Mouse (Mus musculus): ENCODE measurements around the gene Dnajb5. TPM values are rescaled to one million over a fixed set of nuclear protein-coding genes. Genes with fewer than 3 reads are reported as not detected.
A peak's percentile ranks its signal among the peaks of the same experiment; 100 is the strongest.

Dnajb5 gene
- polyA plus RNA-seq, 1 experiment: 27.2 TPM

GRCm38 (mm10) chr4:42920726-42921125 is 28.9 kb upstream of the Dnajb5 start:
- Histone ChIP-seq H3K27me3 (ENCODE audit: control insufficient read depth, insufficient read depth, low read length, poor library complexity, severe bottlenecking) (peaks cover 11% of the 10 kb centered on the region), H3K4me3 (ENCODE audit: low read depth, low read length) (no peak overlapping the region), H3K9me3 (replicated peaks; ENCODE audit: control insufficient read depth, insufficient read depth, low read length, poor library complexity, severe bottlenecking) (no peaks in the 10 kb centered on the region), H3K27ac (ENCODE audit: insufficient read depth, low read length) (no peak overlapping the region), H3K9ac (ENCODE audit: low read depth, poor library complexity, severe bottlenecking) (no peak overlapping the region), H3K36me3 (ENCODE audit: control insufficient read depth, insufficient read depth, low read length, poor library complexity, severe bottlenecking) (no peaks in the 10 kb centered on the region), H3K4me1 (ENCODE audit: control insufficient read depth, insufficient read depth, low read length) (no peaks in the 10 kb centered on the region)
- no peak for TF ChIP-seq EP300 (IDR thresholded peaks at IDR 0.05; ENCODE audit: insufficient read depth, low read depth, low read length)
- TF ChIP-seq CTCF (IDR thresholded peaks at IDR 0.05; ENCODE audit: low read depth, low read length): no peak
- no peak for TF ChIP-seq POLR2A (IDR thresholded peaks at IDR 0.05; ENCODE audit: insufficient read depth, low read length)

GRCm38 (mm10) chr4:42921536-42921935 is 28.1 kb upstream of the Dnajb5 start:
- H3K27me3 ChIP-seq (ENCODE audit: control insufficient read depth, insufficient read depth, low read length, poor library complexity, severe bottlenecking): peaks cover 11% of the 10 kb centered on the region

GRCm38 (mm10) chr4:42922056-42922455 is 27.6 kb upstream of the Dnajb5 start:
- no peaks in the 10 kb centered on the region for H3K9me3 ChIP-seq (replicated peaks; ENCODE audit: control insufficient read depth, insufficient read depth, low read length, poor library complexity, severe bottlenecking)
- H3K27me3 ChIP-seq (ENCODE audit: control insufficient read depth, insufficient read depth, low read length, poor library complexity, severe bottlenecking): peaks cover 9% of the 10 kb centered on the region
- H3K9ac ChIP-seq (ENCODE audit: low read depth, poor library complexity, severe bottlenecking): no peak overlapping the region
- TF ChIP-seq POLR2A (IDR thresholded peaks at IDR 0.05; ENCODE audit: insufficient read depth, low read length): no peak
- no peak for TF ChIP-seq EP300 (IDR thresholded peaks at IDR 0.05; ENCODE audit: insufficient read depth, low read depth, low read length)
- TF ChIP-seq CTCF (IDR thresholded peaks at IDR 0.05; ENCODE audit: low read depth, low read length): no peak
- H3K36me3 ChIP-seq (ENCODE audit: control insufficient read depth, insufficient read depth, low read length, poor library complexity, severe bottlenecking): no peaks in the 10 kb centered on the region
- H3K4me3 ChIP-seq (ENCODE audit: low read depth, low read length): no peak overlapping the region
- H3K27ac ChIP-seq (ENCODE audit: insufficient read depth, low read length): no peak overlapping the region
- no peaks in the 10 kb centered on the region for H3K4me1 ChIP-seq (ENCODE audit: control insufficient read depth, insufficient read depth, low read length)

More at GRCm38 (mm10) chr4:42921536-42921935, 28.1 kb upstream of the Dnajb5 start:
- Histone ChIP-seq H3K4me3 (ENCODE audit: low read depth, low read length) (no peak overlapping the region), H3K27ac (ENCODE audit: insufficient read depth, low read length) (no peak overlapping the region), H3K9me3 (replicated peaks; ENCODE audit: control insufficient read depth, insufficient read depth, low read length, poor library complexity, severe bottlenecking) (no peaks in the 10 kb centered on the region), H3K4me1 (ENCODE audit: control insufficient read depth, insufficient read depth, low read length) (no peaks in the 10 kb centered on the region), H3K36me3 (ENCODE audit: control insufficient read depth, insufficient read depth, low read length, poor library complexity, severe bottlenecking) (no peaks in the 10 kb centered on the region), H3K9ac (ENCODE audit: low read depth, poor library complexity, severe bottlenecking) (no peak overlapping the region)
- TF ChIP-seq CTCF (IDR thresholded peaks at IDR 0.05; ENCODE audit: low read depth, low read length) (no peak), POLR2A (IDR thresholded peaks at IDR 0.05; ENCODE audit: insufficient read depth, low read length) (no peak), EP300 (IDR thresholded peaks at IDR 0.05; ENCODE audit: insufficient read depth, low read depth, low read length) (no peak)

GRCm38 (mm10) chr4:42922461-42922860 is 27.2 kb upstream of the Dnajb5 start:
- no peaks in the 10 kb centered on the region for H3K4me1 ChIP-seq (ENCODE audit: control insufficient read depth, insufficient read depth, low read length)
- H3K9me3 ChIP-seq (replicated peaks; ENCODE audit: control insufficient read depth, insufficient read depth, low read length, poor library complexity, severe bottlenecking): no peaks in the 10 kb centered on the region
- H3K27ac ChIP-seq (ENCODE audit: insufficient read depth, low read length): no peak overlapping the region
- H3K9ac ChIP-seq (ENCODE audit: low read depth, poor library complexity, severe bottlenecking): no peak overlapping the region
- H3K36me3 ChIP-seq (ENCODE audit: control insufficient read depth, insufficient read depth, low read length, poor library complexity, severe bottlenecking): no peaks in the 10 kb centered on the region
- TF ChIP-seq CTCF (IDR thresholded peaks at IDR 0.05; ENCODE audit: low read depth, low read length) (no peak), POLR2A (IDR thresholded peaks at IDR 0.05; ENCODE audit: insufficient read depth, low read length) (no peak), EP300 (IDR thresholded peaks at IDR 0.05; ENCODE audit: insufficient read depth, low read depth, low read length) (no peak)
- H3K27me3 ChIP-seq (ENCODE audit: control insufficient read depth, insufficient read depth, low read length, poor library complexity, severe bottlenecking): peaks cover 5% of the 10 kb centered on the region
- no peak overlapping the region for H3K4me3 ChIP-seq (ENCODE audit: low read depth, low read length)

- TF ChIP-seq CTCF (IDR thresholded peaks at IDR 0.05; ENCODE audit: low read depth, low read length) (no peak), EP300 (IDR thresholded peaks at IDR 0.05; ENCODE audit: insufficient read depth, low read depth, low read length) (no peak), POLR2A (IDR thresholded peaks at IDR 0.05; ENCODE audit: insufficient read depth, low read length) (no peak)
Observed at GRCm38 (mm10) chr4:42924095-42924710, 25.4 kb upstream of the Dnajb5 start.

GRCm38 (mm10) chr4:42928209-42928608 is 21.4 kb upstream of the Dnajb5 start:
- H3K4me3 ChIP-seq (ENCODE audit: low read depth, low read length): no peak overlapping the region
- no peak for TF ChIP-seq POLR2A (IDR thresholded peaks at IDR 0.05; ENCODE audit: insufficient read depth, low read length)
- TF ChIP-seq EP300 (IDR thresholded peaks at IDR 0.05; ENCODE audit: insufficient read depth, low read depth, low read length): no peak
- peak; percentile 56 for TF ChIP-seq CTCF (IDR thresholded peaks at IDR 0.05; ENCODE audit: low read depth, low read length)
- no peaks in the 10 kb centered on the region for H3K9me3 ChIP-seq (replicated peaks; ENCODE audit: control insufficient read depth, insufficient read depth, low read length, poor library complexity, severe bottlenecking)
- H3K27ac ChIP-seq (ENCODE audit: insufficient read depth, low read length): no peak overlapping the region
- H3K4me1 ChIP-seq (ENCODE audit: control insufficient read depth, insufficient read depth, low read length): no peaks in the 10 kb centered on the region
- H3K36me3 ChIP-seq (ENCODE audit: control insufficient read depth, insufficient read depth, low read length, poor library complexity, severe bottlenecking): no peaks in the 10 kb centered on the region
- H3K9ac ChIP-seq (ENCODE audit: low read depth, poor library complexity, severe bottlenecking): no peak overlapping the region
- H3K27me3 ChIP-seq (ENCODE audit: control insufficient read depth, insufficient read depth, low read length, poor library complexity, severe bottlenecking): no peaks in the 10 kb centered on the region

More at GRCm38 (mm10) chr4:42924095-42924710, 25.4 kb upstream of the Dnajb5 start:
- no peaks in the 10 kb centered on the region for H3K9me3 ChIP-seq (replicated peaks; ENCODE audit: control insufficient read depth, insufficient read depth, low read length, poor library complexity, severe bottlenecking)
- H3K9ac ChIP-seq (ENCODE audit: low read depth, poor library complexity, severe bottlenecking): no peak overlapping the region
- no peak overlapping the region for H3K4me3 ChIP-seq (ENCODE audit: low read depth, low read length)
- H3K4me1 ChIP-seq (ENCODE audit: control insufficient read depth, insufficient read depth, low read length): no peaks in the 10 kb centered on the region
- H3K27me3 ChIP-seq (ENCODE audit: control insufficient read depth, insufficient read depth, low read length, poor library complexity, severe bottlenecking): no peaks in the 10 kb centered on the region
- no peak overlapping the region for H3K27ac ChIP-seq (ENCODE audit: insufficient read depth, low read length)
- H3K36me3 ChIP-seq (ENCODE audit: control insufficient read depth, insufficient read depth, low read length, poor library complexity, severe bottlenecking): no peaks in the 10 kb centered on the region

Data from ES-Bruce4 (cell line).